Mouse (Mus musculus) liver, embryonic 14.5 days (tissue): Measurements from ENCODE around the gene Slfn2.

Experiments used
- CTCF ChIP-seq: IDR thresholded peaks from 2 replicates; pipeline ENCODE4 v1.5.1; 2016; ENCODE audit warnings: antibody characterized with exemption, low read depth, control low read depth
- EP300 ChIP-seq: IDR thresholded peaks from 2 replicates; pipeline ENCODE4 v1.6.1; 2016; ENCODE audit warnings: antibody characterized with exemption, low read depth

DNA sequence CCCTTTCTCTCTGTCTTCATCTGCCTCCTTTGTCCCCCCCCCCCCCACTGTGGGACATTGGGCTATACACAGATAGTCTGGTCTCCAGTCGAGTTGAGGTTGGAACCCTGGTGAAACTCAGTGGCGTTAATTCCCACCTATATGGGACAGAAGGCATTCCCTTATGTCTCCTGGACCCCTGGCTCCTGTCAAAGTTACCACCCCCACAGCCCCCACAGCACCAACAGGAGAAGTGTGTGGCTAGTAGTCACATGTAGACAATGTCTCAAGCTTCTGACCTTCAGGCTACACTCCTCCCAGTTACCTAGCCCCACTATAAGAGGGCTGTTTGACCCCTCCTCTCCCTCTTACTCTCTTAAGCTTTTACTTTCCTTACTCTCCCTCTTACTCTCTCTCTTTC, 19.2 kb downstream of the Slfn2 start:
- TF ChIP-seq CTCF (no peak), EP300 (no peak)
